Mouse (Mus musculus) forebrain, postnatal 0 days (tissue): ENCODE data around the gene Ndufs1. TPM values are rescaled to one million over a fixed set of nuclear protein-coding genes. Genes with fewer than 3 reads are reported as not detected.
A peak's percentile ranks its signal among the peaks of the same experiment; 100 is the strongest.

ENCODE experiments used
- ATAC-seq: fragments of 200-750 bp; cut with Nextera tagmentation; 2 replicates; pipeline ENCODE4 v1.8.0; 2017; ENCODE audit warnings: mild to moderate bottlenecking, moderate library complexity
- DNase-seq: peaks from one replicate; pipeline ENCODE4 v3.0.0-alpha.2; 2015
- H3K27ac ChIP-seq: fragments of 300-500 bp; sonication (generic); 2 replicates; pipeline ENCODE4 v1.5.1; 2014; ENCODE audit warnings: low read depth, mild to moderate bottlenecking, antibody characterized with exemption, low read length, moderate library complexity, mixed read lengths
- H3K27me3 ChIP-seq: fragments of 300-500 bp; sonication (generic); 2 replicates; pipeline ENCODE4 v1.6.1; 2014; ENCODE audit warnings: mild to moderate bottlenecking, low read length, mixed read lengths; ENCODE audit not compliant: insufficient read depth
- H3K36me3 ChIP-seq: fragments of 300-500 bp; sonication (generic); 2 replicates; pipeline ENCODE4 v1.6.1; 2014; ENCODE audit warnings: mild to moderate bottlenecking, moderate library complexity; ENCODE audit not compliant: insufficient read depth
- H3K4me1 ChIP-seq: fragments of 300-500 bp; sonication (generic); 2 replicates; pipeline ENCODE4 v1.6.1; 2014; ENCODE audit warnings: antibody characterized with exemption; ENCODE audit not compliant: insufficient read depth
- H3K4me2 ChIP-seq: fragments of 300-500 bp; sonication (generic); 2 replicates; pipeline ENCODE4 v1.6.1; 2014; ENCODE audit warnings: low read depth, mild to moderate bottlenecking, moderate library complexity
- H3K4me3 ChIP-seq: fragments of 300-500 bp; sonication (generic); 2 replicates; pipeline ENCODE4 v1.5.1; 2014; ENCODE audit warnings: low read depth, low read length, mixed read lengths
- H3K9ac ChIP-seq: fragments of 300-500 bp; sonication (generic); 2 replicates; pipeline ENCODE4 v1.6.1; 2014; ENCODE audit warnings: mild to moderate bottlenecking
- H3K9me3 ChIP-seq: fragments of 300-500 bp; sonication (generic); 2 replicates; pipeline ENCODE4 v1.6.1; 2016; ENCODE audit warnings: low read length
- CTCF ChIP-seq: sonication (generic); IDR thresholded peaks from 2 replicates; pipeline ENCODE4 v1.5.1; 2016; ENCODE audit warnings: antibody characterized with exemption, control low read depth, low read depth
- WGBS: fragments of 180-500 bp; shearing (Covaris S2); extraction: QIAGEN DNeasy Blood & Tissue Kit; methylation state at CpG from one replicate; pipeline ENCODE4 v1.1.7; 2014; 5-methylcytosine and 5-hydroxymethylcytosine counted together
- polyA plus RNA-seq: library from polyadenylated mRNA; unstranded; fragments of >200 nt; fragmentation: Nextera tagmentation; extraction: Ambion mirVana; gene quantifications from 2 replicates; pipeline ENCODE4 v1.2.1, GENCODE M21; 2015
- total RNA-seq: library from RNA; depleted of rRNA; stranded (reverse); fragments of >200 nt; gene quantifications from 2 replicates; pipeline ENCODE4 v1.2.3, GENCODE M21; 2014

Gene Ndufs1
- total and polyA plus RNA-seq, 2 experiments from 2014 or later, result 110 to 122 TPM

DNA sequence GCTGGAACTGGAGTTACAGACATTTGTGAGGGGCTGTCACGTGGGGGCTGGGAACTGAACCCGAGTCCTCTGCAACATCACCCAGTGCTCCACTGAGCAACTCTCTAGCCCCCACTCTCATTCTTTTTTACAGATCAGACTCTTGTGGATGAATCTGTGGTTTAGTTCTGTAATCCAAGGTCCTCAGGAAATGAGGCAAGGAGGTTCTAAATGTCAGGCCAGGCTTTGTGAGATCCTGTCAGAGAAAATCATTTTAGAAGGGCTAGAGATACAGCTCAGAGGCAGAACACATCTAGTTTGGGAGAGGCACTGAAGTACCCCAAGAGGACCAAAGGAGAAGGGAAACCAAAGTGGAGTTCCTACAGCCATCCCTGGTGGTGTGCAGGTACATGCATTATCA lies 45.8 kb downstream of the Ndufs1 start:
- DNase-seq (no peak), ATAC-seq (no peak)
- no peaks in the 10 kb centered on the region for H3K9me3 ChIP-seq
- no peak for TF ChIP-seq CTCF
- H3K4me1 ChIP-seq, result no peaks in the 10 kb centered on the region
- no peaks in the 10 kb centered on the region for H3K27me3 ChIP-seq
- H3K9ac ChIP-seq, result no peak overlapping the region
- H3K36me3 ChIP-seq, result no peaks in the 10 kb centered on the region
- no peak overlapping the region for H3K27ac ChIP-seq
- H3K4me2 ChIP-seq, result no peak overlapping the region
- no peak overlapping the region for H3K4me3 ChIP-seq
- 94% methylated on average over 2 of the region's 2 CpGs for WGBS

DNA sequence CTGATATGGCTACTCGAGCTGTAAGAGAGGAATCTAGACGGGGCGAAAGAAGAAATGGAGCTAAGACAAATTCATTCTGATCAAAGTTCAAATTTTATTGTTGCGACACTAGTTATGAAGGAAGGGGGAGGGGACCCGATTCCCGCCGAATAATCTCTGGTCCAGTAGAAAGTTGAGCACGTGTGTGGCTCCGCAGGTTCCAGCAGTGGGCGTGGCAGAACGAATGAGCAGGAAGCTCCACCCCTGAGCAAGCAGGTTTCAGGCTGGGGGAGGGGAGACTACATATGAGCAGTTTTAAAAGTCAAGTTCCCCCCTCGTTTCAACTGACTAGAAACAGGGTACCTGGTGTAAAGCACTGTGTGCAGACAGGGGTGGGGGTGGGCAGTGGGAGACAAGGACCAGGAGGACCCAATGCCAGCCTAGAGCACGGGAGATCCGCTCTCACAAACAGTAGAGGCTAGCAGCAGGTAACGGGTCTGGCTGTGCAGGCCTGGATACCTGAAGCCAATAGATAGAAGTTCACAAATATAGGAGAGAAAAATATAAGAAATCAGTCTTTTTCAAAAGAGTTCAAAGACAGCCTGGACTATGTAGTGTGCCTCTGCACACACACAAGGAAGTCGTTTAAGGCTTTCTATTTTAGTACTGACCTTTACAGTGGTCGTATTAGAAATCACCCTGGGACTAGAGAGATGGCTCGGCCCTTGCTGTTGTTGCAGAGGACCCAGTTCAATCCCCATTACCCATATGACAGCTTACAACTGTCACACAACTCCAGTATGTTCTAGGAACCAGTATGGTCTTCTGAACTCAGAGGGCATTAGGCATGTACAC lies 46.6 kb downstream of the Ndufs1 start:
- no peak for TF ChIP-seq CTCF
- peak; percentile 32; the same call in 1 of the 2 replicates for ATAC-seq
- no peak for DNase-seq

DNA sequence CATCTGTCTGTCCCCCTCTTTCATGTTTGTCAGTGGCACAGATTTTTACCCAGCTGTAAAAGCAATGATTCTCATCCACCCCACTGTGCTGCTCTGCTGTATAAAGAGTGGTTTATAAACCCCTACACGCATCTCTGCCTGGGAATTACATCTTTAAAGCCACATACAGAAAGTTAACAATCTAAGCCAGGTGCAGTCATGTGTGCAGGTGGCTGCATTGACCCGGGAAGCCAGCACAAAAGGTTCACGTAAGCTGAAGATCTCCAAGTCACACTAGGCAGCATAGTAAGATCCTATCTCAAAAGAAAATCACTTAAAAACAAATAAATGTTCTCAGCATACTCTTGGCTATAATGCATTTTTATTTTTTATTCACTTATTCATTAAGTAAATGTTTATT lies 47.4 kb downstream of the Ndufs1 start:
- H3K9ac ChIP-seq, result no peak overlapping the region
- no peaks in the 10 kb centered on the region for H3K27me3 ChIP-seq
- peaks cover 8% of the 10 kb centered on the region; the same call in 1 of the 2 replicates for H3K36me3 ChIP-seq
- WGBS, result 33% methylated on average over 3 of the region's 3 CpGs
- no peaks in the 10 kb centered on the region for H3K4me1 ChIP-seq
- H3K9me3 ChIP-seq, result no peaks in the 10 kb centered on the region
- H3K4me3 ChIP-seq, result no peak overlapping the region
- no peak overlapping the region for H3K27ac ChIP-seq
- no peak for ATAC-seq
- no peak for TF ChIP-seq CTCF
- no peak for DNase-seq
- H3K4me2 ChIP-seq, result no peak overlapping the region

More for the DNA sequence above, 46.6 kb downstream of the Ndufs1 start:
- Histone ChIP-seq H3K9me3 (no peaks in the 10 kb centered on the region), H3K36me3 (peaks cover 6% of the 10 kb centered on the region; the same call in 1 of the 2 replicates), H3K27me3 (no peaks in the 10 kb centered on the region), H3K9ac (no peak overlapping the region), H3K4me3 (peak overlapping the region; percentile 3; the same call in 1 of the 2 replicates), H3K4me2 (peak overlapping the region; percentile 44), H3K4me1 (no peaks in the 10 kb centered on the region), H3K27ac (no peak overlapping the region)
- 19% methylated on average over 18 of the region's 18 CpGs for WGBS

DNA sequence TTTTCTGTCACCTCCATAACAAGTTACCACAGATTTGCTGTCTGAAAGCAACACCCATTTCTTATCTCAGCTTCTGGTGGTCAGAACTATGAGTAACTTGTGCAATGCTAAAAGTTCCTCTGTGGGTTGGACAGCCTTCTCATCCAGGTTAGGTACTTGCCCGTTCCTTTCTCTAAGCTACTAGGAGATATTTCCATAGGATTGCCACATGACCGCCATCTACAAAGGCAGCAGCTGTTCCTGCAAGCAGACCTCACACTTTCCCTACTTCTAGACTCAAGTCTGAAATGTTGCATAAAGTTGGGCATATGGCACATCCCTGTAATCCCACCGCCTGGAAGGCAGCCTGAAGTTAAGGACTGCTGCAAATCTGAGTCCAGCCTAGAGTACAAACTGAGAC lies 50.4 kb downstream of the Ndufs1 start:
- Histone ChIP-seq H3K9ac (no peak overlapping the region), H3K4me2 (no peak overlapping the region), H3K27me3 (no peaks in the 10 kb centered on the region), H3K36me3 (peaks cover 23% of the 10 kb centered on the region), H3K4me1 (no peaks in the 10 kb centered on the region), H3K4me3 (no peak overlapping the region), H3K27ac (no peak overlapping the region), H3K9me3 (no peaks in the 10 kb centered on the region)
- 82% methylated on average over 3 of the region's 3 CpGs for WGBS
- no peak for TF ChIP-seq CTCF
- DNase-seq, result no peak
- ATAC-seq, result peak; percentile 36; the same call in 1 of the 2 replicates

DNA sequence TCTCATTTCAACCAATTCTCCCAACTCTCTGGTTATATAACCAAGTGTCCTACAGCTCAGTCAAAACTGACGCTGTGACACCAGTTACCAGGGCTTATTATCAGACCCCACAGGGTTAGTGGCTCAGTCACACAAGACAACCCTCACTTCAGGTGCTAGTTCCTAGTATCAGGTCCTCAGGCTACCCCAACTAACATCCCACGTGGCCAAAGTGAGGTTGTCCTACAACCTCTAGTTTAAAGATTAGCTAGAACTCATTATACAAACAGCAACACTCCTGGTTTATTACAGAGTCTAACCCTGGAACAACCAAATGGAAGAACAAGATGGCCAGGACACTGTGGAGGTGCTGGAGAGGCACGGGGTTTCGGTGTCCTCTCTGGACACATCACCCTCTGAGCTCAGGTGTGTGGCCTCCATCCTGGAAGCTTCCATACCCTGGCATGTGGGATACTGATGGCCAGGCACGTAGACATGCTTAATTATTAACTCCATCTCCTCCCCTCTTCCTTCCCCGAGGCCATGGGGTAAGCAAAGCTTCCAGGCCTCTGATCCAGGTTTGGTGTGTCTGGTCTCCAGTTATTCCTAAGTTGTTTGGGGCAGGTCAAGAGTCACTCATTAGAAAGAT lies 52.7 kb downstream of the Ndufs1 start:
- Histone ChIP-seq H3K4me2 (no peak overlapping the region), H3K4me1 (no peaks in the 10 kb centered on the region), H3K9me3 (peaks cover 3% of the 10 kb centered on the region; the same call in 1 of the 2 replicates), H3K27me3 (no peaks in the 10 kb centered on the region), H3K9ac (no peak overlapping the region), H3K4me3 (no peak overlapping the region), H3K36me3 (peaks cover 30% of the 10 kb centered on the region), H3K27ac (no peak overlapping the region)
- TF ChIP-seq CTCF, result no peak
- no peak for ATAC-seq
- DNase-seq, result no peak
- 86% methylated on average over 6 of the region's 6 CpGs for WGBS

DNA sequence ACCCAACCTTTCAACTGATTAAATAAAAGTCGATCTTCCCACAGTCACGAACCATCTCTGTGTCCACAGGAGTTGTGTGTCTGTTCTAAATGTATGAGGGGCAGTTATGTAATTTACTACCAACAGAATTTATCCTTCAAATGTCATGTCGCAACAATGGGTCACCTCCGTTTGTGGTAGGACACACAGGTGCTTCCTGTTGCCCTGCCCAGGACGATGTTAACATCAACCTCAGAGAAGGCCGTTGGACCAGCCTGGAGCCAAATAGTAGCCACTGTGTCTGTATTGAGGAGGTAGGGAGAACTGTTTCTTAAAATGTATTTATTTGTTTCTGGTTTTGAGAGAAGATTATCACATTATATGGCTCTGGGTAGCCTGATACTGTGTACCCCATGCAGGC lies 54.6 kb downstream of the Ndufs1 start:
- H3K36me3 ChIP-seq, result peaks cover 30% of the 10 kb centered on the region
- H3K4me1 ChIP-seq, result no peaks in the 10 kb centered on the region
- peaks cover 3% of the 10 kb centered on the region; the same call in 1 of the 2 replicates for H3K9me3 ChIP-seq
- H3K27ac ChIP-seq, result no peak overlapping the region
- no peak for DNase-seq
- ATAC-seq, result no peak
- no peak overlapping the region for H3K9ac ChIP-seq
- TF ChIP-seq CTCF, result no peak
- H3K27me3 ChIP-seq, result no peaks in the 10 kb centered on the region
- 95% methylated on average over 6 of the region's 6 CpGs for WGBS
- H3K4me3 ChIP-seq, result no peak overlapping the region
- no peak overlapping the region for H3K4me2 ChIP-seq

DNA sequence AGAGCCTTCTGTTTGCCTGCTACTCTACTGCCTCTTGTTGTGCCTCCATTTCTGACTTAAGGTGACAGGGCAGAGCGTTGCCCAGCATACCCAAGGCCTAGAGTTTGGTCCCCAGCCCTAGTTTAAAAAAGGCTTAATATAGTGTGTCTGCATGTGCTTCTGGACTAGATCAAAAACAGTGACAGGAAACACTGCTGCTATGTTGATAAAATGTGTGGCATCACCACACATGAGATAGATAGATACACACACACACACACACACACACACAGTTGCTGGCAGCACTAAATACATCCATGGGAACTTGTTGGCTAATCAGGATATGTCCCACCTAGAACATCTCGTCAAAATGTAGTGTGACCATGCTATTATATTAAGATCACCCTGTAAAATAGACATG lies 56.3 kb downstream of the Ndufs1 start:
- no peaks in the 10 kb centered on the region for H3K27me3 ChIP-seq
- H3K27ac ChIP-seq, result no peak overlapping the region
- no peak for TF ChIP-seq CTCF
- peaks cover 27% of the 10 kb centered on the region for H3K36me3 ChIP-seq
- DNase-seq (no peak), ATAC-seq (no peak)
- H3K9ac ChIP-seq, result no peak overlapping the region
- 98% methylated on average over 2 of the region's 2 CpGs for WGBS
- H3K4me2 ChIP-seq, result no peak overlapping the region
- no peaks in the 10 kb centered on the region for H3K4me1 ChIP-seq
- H3K9me3 ChIP-seq, result peaks cover 3% of the 10 kb centered on the region; the same call in 1 of the 2 replicates
- no peak overlapping the region for H3K4me3 ChIP-seq
